Mouse (Mus musculus) right cerebral cortex, postnatal 25 days (tissue): ENCODE results near the gene Slk.
"Not testable (repeated sequence)": the region's sequence is repeated elsewhere in the genome, so short reads cannot be mapped to it uniquely, and the experiment has no call there.

Source experiments
- DNase-seq: peaks from one replicate; pipeline ENCODE4 v3.0.0; 2022

The Slk gene

GRCm38 (mm10) chr19:47571981-47572380, 7.5 kb upstream of the Slk start:
- DNase-seq: not testable (repeated sequence)

GRCm38 (mm10) chr19:47573718-47574117, 5.8 kb upstream of the Slk start:
- DNase-seq: no peak

- no peak for DNase-seq
Measured at GRCm38 (mm10) chr19:47578581-47579224, 775 bp upstream of the Slk start.

- DNase-seq: no peak
Measured at GRCm38 (mm10) chr19:47579788-47580631, 532 bp downstream of the Slk start.

GRCm38 (mm10) chr19:47585772-47586171, 6.3 kb downstream of the Slk start:
- no peak for DNase-seq

- no peak for DNase-seq
Measured at GRCm38 (mm10) chr19:47587009-47587408, 7.5 kb downstream of the Slk start.

- DNase-seq: no peak
Measured at GRCm38 (mm10) chr19:47608513-47608912, 29.0 kb downstream of the Slk start.

GRCm38 (mm10) chr19:47613442-47613841, 34.0 kb downstream of the Slk start:
- no peak for DNase-seq

- DNase-seq: no peak
Measured at GRCm38 (mm10) chr19:47621478-47621877, 42.0 kb downstream of the Slk start.

GRCm38 (mm10) chr19:47624940-47625711, 45.6 kb downstream of the Slk start:
- DNase-seq: no peak

- no peak for DNase-seq
Measured at GRCm38 (mm10) chr19:47627450-47627849, 48.0 kb downstream of the Slk start.

GRCm38 (mm10) chr19:47629068-47629467, 49.6 kb downstream of the Slk start:
- DNase-seq: no peak

GRCm38 (mm10) chr19:47630381-47630780, 50.9 kb downstream of the Slk start:
- no peak for DNase-seq

GRCm38 (mm10) chr19:47631799-47632198, 52.3 kb downstream of the Slk start:
- DNase-seq: no peak

GRCm38 (mm10) chr19:47635380-47635779, 55.9 kb downstream of the Slk start:
- no peak for DNase-seq

GRCm38 (mm10) chr19:47643910-47644309, 64.4 kb downstream of the Slk start:
- no peak for DNase-seq

GRCm38 (mm10) chr19:47645583-47645982, 66.1 kb downstream of the Slk start:
- DNase-seq: no peak

- DNase-seq: peak; percentile 2
Measured at GRCm38 (mm10) chr19:47646508-47647120, 67.1 kb downstream of the Slk start.

- DNase-seq: no peak
Measured at GRCm38 (mm10) chr19:47649071-47649470, 69.6 kb downstream of the Slk start.

GRCm38 (mm10) chr19:47650366-47651159, 71.1 kb downstream of the Slk start:
- DNase-seq: no peak

- DNase-seq: no peak
Measured at GRCm38 (mm10) chr19:47651160-47651480, 71.6 kb downstream of the Slk start.

- DNase-seq: no peak
Measured at GRCm38 (mm10) chr19:47652255-47652654, 72.8 kb downstream of the Slk start.
